Mouse (Mus musculus) CH12.LX (cell line): ENCODE measurements around the gene Kpna6. TPM values are rescaled to one million over a fixed set of nuclear protein-coding genes. Genes with fewer than 3 reads are reported as not detected.

Experiments used
- DNase-seq: peaks from one replicate; pipeline ENCODE4 v3.0.0-alpha.2; 2013; ENCODE audit errors: extremely low read depth
- H3K27ac ChIP-seq: 2 replicates; pipeline ENCODE4 v1.5.1; 2012; ENCODE audit warnings: low read depth, mild to moderate bottlenecking, control low read depth, moderate library complexity; ENCODE audit not compliant: insufficient read depth
- H3K27me3 ChIP-seq: replicated peaks from 2 replicates; pipeline ENCODE3; 2012; ENCODE audit warnings: inconsistent platforms
- H3K36me3 ChIP-seq, 2 experiments: replicated peaks in 1 of 2; 2 replicates each; pipeline versions ENCODE3 to v1.6.1; 2012; ENCODE audit warnings: inconsistent platforms in 1 of 2, low read length in 1 of 2, mild to moderate bottlenecking in 1 of 2, mixed read lengths in 1 of 2, moderate library complexity in 1 of 2; ENCODE audit not compliant: control insufficient read depth in 1 of 2, insufficient read depth in 1 of 2
- H3K4me1 ChIP-seq, 2 experiments: 2 replicates each; pipeline ENCODE4 v1.6.1; 2012; ENCODE audit warnings: inconsistent platforms in 1 of 2, moderate library complexity in 1 of 2; ENCODE audit not compliant: insufficient read depth in 2 of 2, control insufficient read depth in 1 of 2
- H3K4me2 ChIP-seq: 2 replicates; pipeline ENCODE4 v1.6.1; 2012; ENCODE audit warnings: low read depth, mild to moderate bottlenecking, control low read depth; ENCODE audit not compliant: poor library complexity, insufficient read depth, severe bottlenecking
- H3K4me3 ChIP-seq, 3 experiments: fragments of 150-350 bp in 1 of 3; sonication (generic) in 1 of 3; replicated peaks in 1 of 3; 2 replicates each; pipeline versions ENCODE3 to v1.5.1; 2011 to 2012; ENCODE audit warnings: low read depth in 2 of 3, low read length in 2 of 3, mild to moderate bottlenecking in 2 of 3, moderate library complexity in 2 of 3, control low read depth in 1 of 3, improper control_type of control experiment in 1 of 3, inconsistent platforms in 1 of 3, mixed read lengths in 1 of 3; ENCODE audit not compliant: poor library complexity in 1 of 3
- H3K79me2 ChIP-seq: replicated peaks from 2 replicates; pipeline ENCODE4 v1.6.1; 2012; ENCODE audit warnings: mild to moderate bottlenecking, moderate library complexity; ENCODE audit not compliant: control insufficient read depth, poor library complexity, insufficient read depth, severe bottlenecking; ENCODE audit errors: extremely low read depth
- H3K9ac ChIP-seq: 2 replicates; pipeline ENCODE4 v1.6.1; 2012; ENCODE audit warnings: low read depth, mild to moderate bottlenecking, control low read depth, moderate library complexity; ENCODE audit not compliant: insufficient read depth
- H3K9me3 ChIP-seq: replicated peaks from 2 replicates; pipeline ENCODE3; 2012; ENCODE audit warnings: low read length, inconsistent platforms, mixed read lengths
- BHLHE40 ChIP-seq: IDR thresholded peaks from 2 replicates; pipeline ENCODE4 v1.6.1; 2011; ENCODE audit warnings: mild to moderate bottlenecking, low read depth, low read length, improper control_type of control experiment
- CHD1 ChIP-seq: IDR thresholded peaks from 2 replicates; pipeline ENCODE4 v1.6.1; 2012; ENCODE audit warnings: low read depth, low read length, improper control_type of control experiment, inconsistent platforms
- CHD2 ChIP-seq: IDR thresholded peaks from 2 replicates; pipeline ENCODE4 v1.6.1; 2011; ENCODE audit warnings: low read length, improper control_type of control experiment
- CTCF ChIP-seq, 2 experiments: IDR thresholded peaks in 1 of 2; conservative IDR thresholded peaks in 1 of 2; 2 replicates each; pipeline ENCODE4 v1.5.1; 2011 to 2012; ENCODE audit warnings: low read depth in 2 of 2, low read length in 2 of 2, improper control_type of control experiment in 1 of 2, inconsistent platforms in 1 of 2, mild to moderate bottlenecking in 1 of 2, moderate library complexity in 1 of 2
- EP300 ChIP-seq: IDR thresholded peaks from 2 replicates; pipeline ENCODE4 v1.6.1; 2011; ENCODE audit warnings: low read length, improper control_type of control experiment
- GABPA ChIP-seq: IDR thresholded peaks from 2 replicates; pipeline ENCODE4 v1.6.1; 2012; ENCODE audit warnings: low read depth, low read length, improper control_type of control experiment, inconsistent platforms; ENCODE audit not compliant: insufficient replicate concordance
- HCFC1 ChIP-seq: IDR thresholded peaks from 2 replicates; pipeline ENCODE4 v1.6.1; 2012; ENCODE audit warnings: low read depth, mild to moderate bottlenecking, inconsistent platforms, low read length, improper control_type of control experiment
- IRF4 ChIP-seq: IDR thresholded peaks from 2 replicates; pipeline ENCODE4 v1.6.1; 2014; ENCODE audit warnings: low read depth, mild to moderate bottlenecking, inconsistent platforms, low read length, improper control_type of control experiment
- KAT2A ChIP-seq: IDR thresholded peaks from 2 replicates; pipeline ENCODE4 v1.6.1; 2012; ENCODE audit warnings: low read length, improper control_type of control experiment, inconsistent platforms; ENCODE audit not compliant: insufficient replicate concordance
- MAX ChIP-seq: IDR thresholded peaks from 2 replicates; pipeline ENCODE4 v1.6.1; 2011; ENCODE audit warnings: low read length, improper control_type of control experiment
- MAZ ChIP-seq: IDR thresholded peaks from 2 replicates; pipeline ENCODE4 v1.6.1; 2012; ENCODE audit warnings: low read depth, mild to moderate bottlenecking, inconsistent platforms, low read length, improper control_type of control experiment, moderate library complexity
- MEF2A ChIP-seq: IDR thresholded peaks from 2 replicates; pipeline ENCODE4 v1.6.1; 2014; ENCODE audit warnings: low read depth, mild to moderate bottlenecking, inconsistent platforms, low read length, improper control_type of control experiment, borderline replicate concordance
- MXI1 ChIP-seq: IDR thresholded peaks from 2 replicates; pipeline ENCODE4 v1.6.1; 2011; ENCODE audit warnings: mild to moderate bottlenecking, low read depth, low read length, improper control_type of control experiment
- NRF1 ChIP-seq: IDR thresholded peaks from 2 replicates; pipeline ENCODE4 v1.6.1; 2014; ENCODE audit warnings: low read depth, mild to moderate bottlenecking, inconsistent platforms, low read length, improper control_type of control experiment, moderate library complexity
- POLR2AphosphoS2 ChIP-seq: IDR thresholded peaks from 2 replicates; pipeline ENCODE4 v1.6.1; 2011; ENCODE audit warnings: low read depth, low read length, improper control_type of control experiment
- RAD21 ChIP-seq: IDR thresholded peaks from 2 replicates; pipeline ENCODE4 v1.6.1; 2011; ENCODE audit warnings: low read depth, mild to moderate bottlenecking, low read length, improper control_type of control experiment, moderate library complexity
- RCOR1 ChIP-seq: conservative IDR thresholded peaks from 2 replicates; pipeline ENCODE4 v1.6.1; 2012; ENCODE audit warnings: low read depth, mild to moderate bottlenecking, inconsistent platforms, low read length, improper control_type of control experiment
- SIN3A ChIP-seq: IDR thresholded peaks from 2 replicates; pipeline ENCODE4 v1.6.1; 2012; ENCODE audit warnings: low read length, improper control_type of control experiment, inconsistent platforms
- SMC3 ChIP-seq: IDR thresholded peaks from 2 replicates; pipeline ENCODE4 v1.6.1; 2011; ENCODE audit warnings: low read depth, low read length, improper control_type of control experiment
- TCF12 ChIP-seq: IDR thresholded peaks from 2 replicates; pipeline ENCODE4 v1.6.1; 2014; ENCODE audit warnings: low read depth, mild to moderate bottlenecking, inconsistent platforms, low read length, improper control_type of control experiment
- UBTF ChIP-seq: IDR thresholded peaks from 2 replicates; pipeline ENCODE4 v1.6.1; 2012; ENCODE audit warnings: low read depth, mild to moderate bottlenecking, inconsistent platforms, low read length, improper control_type of control experiment, moderate library complexity
- USF1 ChIP-seq: IDR thresholded peaks from 2 replicates; pipeline ENCODE4 v1.6.1; 2014; ENCODE audit warnings: low read depth, mild to moderate bottlenecking, inconsistent platforms, low read length, improper control_type of control experiment
- USF2 ChIP-seq: conservative IDR thresholded peaks from 2 replicates; pipeline ENCODE4 v1.6.1; 2011; ENCODE audit warnings: low read depth, low read length, improper control_type of control experiment
- ZC3H11A ChIP-seq: IDR thresholded peaks from 2 replicates; pipeline ENCODE4 v1.6.1; 2012; ENCODE audit warnings: low read depth, mild to moderate bottlenecking, inconsistent platforms, low read length, improper control_type of control experiment
- ZKSCAN1 ChIP-seq: IDR thresholded peaks from 2 replicates; pipeline ENCODE4 v1.6.1; 2012; ENCODE audit warnings: low read depth, inconsistent platforms, low read length, improper control_type of control experiment, borderline replicate concordance
- ZMIZ1 ChIP-seq: IDR thresholded peaks from 2 replicates; pipeline ENCODE4 v1.6.1; 2012; ENCODE audit warnings: low read depth, mild to moderate bottlenecking, inconsistent platforms, low read length, improper control_type of control experiment
- dilution Hi-C: fragments of 300-500 bp; cut with MboI; formaldehyde crosslinking; loops from 2 replicates; pipeline ENCODE4 v1.14.3; 2020; ENCODE audit warnings: low sequenced_read_pairs; ENCODE audit not compliant: extremely low pct_unique_long_range_greater_than_20kb, extremely low pct_ligation_motif_present
- in situ Hi-C: fragments of 300-500 bp; cut with MboI; formaldehyde crosslinking; loops from 3 replicates; pipeline ENCODE4 v1.14.3; 2019; ENCODE audit warnings: low sequenced_read_pairs, low pct_ligation_motif_present, low pct_unique_long_range_greater_than_20kb, mixed read lengths
- polyA plus RNA-seq: library from polyadenylated mRNA; unstranded; fragments of >175 nt; gene quantifications from 2 replicates; pipeline ENCODE4 v1.2.1, GENCODE M21; 2012; ENCODE audit warnings: low read depth; ENCODE audit not compliant: insufficient read length
- total RNA-seq, 2 experiments: library from RNA; depleted of rRNA; stranded (reverse); fragments of 300-350 nt in 1 of 2; fragments of >200 nt in 1 of 2; gene quantifications; 2 replicates each; pipeline ENCODE4 v1.2.3; 2012 to 2014

Kpna6 gene
- total and polyA plus RNA-seq, 3 experiments: 17.3 to 25.8 (median 19.6) TPM

GRCm38 (mm10) chr4:129671491-129672082, 980 bp downstream of the Kpna6 start (continued):
- TF ChIP-seq MXI1 (peak; percentile 45; the same call in 1 of the 2 replicates), CHD1 (peak; percentile 5; the same call in 1 of the 2 replicates), SIN3A (peak; percentile 55), USF1 (no peak), POLR2AphosphoS2 (no peak), RCOR1 (0 out of 2 replicates have a peak, but pooled peaks have one; percentile 34), TCF12 (no peak), SMC3 (peak; percentile 31), BHLHE40 (peak; percentile 56), GABPA (no peak), UBTF (no peak), ZKSCAN1 (no peak), RAD21 (peak; percentile 25), MAX (0 out of 2 replicates have a peak, but pooled peaks have one; percentile 28), IRF4 (no peak), CHD2 (peak; percentile 29; the same call in 1 of the 2 replicates), EP300 (0 out of 2 replicates have a peak, but pooled peaks have one; percentile 46)

- no peak for DNase-seq
- no peak overlapping the region for H3K4me2 ChIP-seq
- no peaks in the 10 kb centered on the region for H3K9me3 ChIP-seq
- no peak overlapping the region for H3K27ac ChIP-seq
- no peaks in the 10 kb centered on the region for H3K4me1 ChIP-seq
- H3K79me2 ChIP-seq: peaks cover 14% of the 10 kb centered on the region; the same call in 1 of the 2 replicates
- no peaks in the 10 kb centered on the region for H3K27me3 ChIP-seq
- dilution Hi-C loops (no loop called here), in situ Hi-C loops (no loop called here)
- H3K36me3 ChIP-seq: peaks cover 28 to 85% of the 10 kb centered on the region in 2 experiments
- no peak for TF ChIP-seq SMC3
- TF ChIP-seq ZMIZ1: no peak
- no peak for TF ChIP-seq ZC3H11A
- no peak for TF ChIP-seq HCFC1
- no peak for TF ChIP-seq USF2
- no peak for TF ChIP-seq RCOR1
- TF ChIP-seq USF1: no peak
- no peak for TF ChIP-seq MAZ
- no peak for TF ChIP-seq MEF2A
- no peak for TF ChIP-seq CTCF (conservative IDR thresholded peaks at IDR 0.05 in 1 of 2, IDR thresholded peaks at IDR 0.05 in 1 of 2; ENCODE audit: low read depth in 2 of 2, low read length in 2 of 2)
- TF ChIP-seq BHLHE40: no peak
- TF ChIP-seq IRF4: no peak
- TF ChIP-seq KAT2A: no peak
- no peak for TF ChIP-seq NRF1
- H3K4me3 ChIP-seq: no peak overlapping the region
- H3K9ac ChIP-seq: no peak overlapping the region
Measured at GRCm38 (mm10) chr4:129662255-129662813, 10.2 kb downstream of the Kpna6 start.
